Mouse (Mus musculus) spleen, postnatal 14 days (tissue): Measurements from ENCODE around the gene Exoc3l4.

ENCODE experiments used
- DNase-seq, 2 experiments: peaks; one replicate each; pipeline ENCODE4 v3.0.0; 2021 to 2022; ENCODE audit warnings: low spot score in 2 of 2

Exoc3l4 gene

DNA sequence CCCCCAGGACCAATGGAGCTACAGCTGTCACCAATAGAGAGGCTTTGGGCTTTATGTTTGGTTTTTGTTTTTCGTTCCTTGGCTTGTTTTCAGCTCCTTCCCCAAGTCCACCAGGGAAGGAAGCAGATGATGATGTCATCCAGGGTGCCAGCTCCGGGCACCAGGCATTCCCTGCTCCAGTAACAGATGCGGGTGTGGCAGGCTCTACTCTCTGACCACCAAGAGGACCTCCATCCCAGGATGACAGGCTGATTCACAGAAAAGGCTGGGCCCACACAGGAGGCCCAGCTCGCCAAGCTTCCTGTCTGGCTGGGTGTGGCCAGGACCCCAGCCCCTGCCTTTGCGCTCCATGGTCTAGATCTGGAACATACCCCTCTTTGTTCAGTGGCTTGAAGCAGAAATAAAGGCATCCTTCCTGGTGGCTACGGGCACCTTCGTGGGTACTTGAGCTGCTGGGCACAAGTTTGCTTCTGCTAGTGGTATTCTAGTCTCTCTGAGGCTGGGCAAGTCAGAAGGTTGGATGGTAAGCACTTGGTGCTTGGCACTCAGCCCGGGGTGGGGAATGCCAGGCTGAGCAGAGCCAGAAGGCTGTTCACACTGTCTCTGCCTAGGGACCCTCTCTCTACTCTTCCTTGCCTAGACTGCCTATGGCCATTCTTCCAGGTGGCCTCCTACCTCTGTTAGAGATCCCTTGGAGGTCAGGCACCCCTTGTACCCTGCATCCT is 5.0 kb upstream of the Exoc3l4 start:
- no peak for DNase-seq

DNA sequence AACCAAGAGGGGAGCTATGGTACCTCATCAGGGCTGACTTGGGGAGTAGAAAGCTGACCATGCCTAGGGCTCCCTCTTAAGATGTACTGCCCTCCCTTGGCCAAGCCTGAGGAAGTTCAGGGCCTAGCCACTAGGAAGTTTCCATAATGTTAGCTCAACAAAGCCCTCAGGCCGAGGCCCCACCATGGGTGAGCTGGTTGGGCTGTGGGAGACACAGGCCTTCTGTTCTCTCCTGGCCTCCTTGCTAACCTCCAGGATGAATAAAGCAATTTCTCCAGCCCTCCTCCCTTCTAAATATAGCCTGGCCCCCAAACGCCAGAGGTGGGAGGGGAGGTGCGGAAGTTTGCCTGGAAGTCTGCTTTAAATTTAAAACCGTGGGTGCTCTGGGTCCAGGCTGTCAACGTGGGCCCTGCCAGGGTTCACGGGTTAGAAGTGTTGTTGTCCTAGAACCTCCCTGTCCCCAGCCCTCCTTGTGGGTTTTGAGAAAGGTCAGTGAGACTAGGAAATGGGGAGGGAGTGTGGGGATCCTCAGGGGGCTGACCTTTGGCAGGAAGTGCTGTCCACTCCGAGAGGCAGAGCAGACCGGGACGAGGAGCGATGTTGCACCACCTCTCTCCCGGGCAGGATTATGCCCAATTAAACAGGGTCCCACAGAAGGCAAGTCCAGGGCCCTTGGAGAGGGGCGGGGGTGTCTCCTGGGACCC is 4.1 kb upstream of the Exoc3l4 start:
- DNase-seq, result no peak

DNA sequence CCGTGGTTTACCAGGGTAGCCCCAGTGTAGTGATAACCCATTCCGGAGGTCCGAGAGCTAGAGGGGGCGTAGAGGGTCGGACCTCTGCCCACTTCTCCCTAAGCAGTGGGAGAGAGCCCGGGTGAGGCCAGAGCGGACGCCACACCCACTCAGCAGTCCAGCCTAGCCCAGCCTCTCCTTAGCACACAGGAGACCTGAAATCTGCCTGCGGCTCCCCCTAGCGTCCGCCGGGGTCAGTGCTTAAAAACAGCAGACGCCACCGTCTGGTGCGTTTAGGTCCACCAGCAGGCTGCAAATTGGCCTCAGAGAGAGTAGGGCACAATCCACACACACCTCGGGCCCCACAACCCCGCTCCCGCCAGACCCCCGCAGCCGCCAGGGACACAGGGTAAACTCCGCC is 3.5 kb upstream of the Exoc3l4 start:
- DNase-seq, result peak; percentile 59 to 70

DNA sequence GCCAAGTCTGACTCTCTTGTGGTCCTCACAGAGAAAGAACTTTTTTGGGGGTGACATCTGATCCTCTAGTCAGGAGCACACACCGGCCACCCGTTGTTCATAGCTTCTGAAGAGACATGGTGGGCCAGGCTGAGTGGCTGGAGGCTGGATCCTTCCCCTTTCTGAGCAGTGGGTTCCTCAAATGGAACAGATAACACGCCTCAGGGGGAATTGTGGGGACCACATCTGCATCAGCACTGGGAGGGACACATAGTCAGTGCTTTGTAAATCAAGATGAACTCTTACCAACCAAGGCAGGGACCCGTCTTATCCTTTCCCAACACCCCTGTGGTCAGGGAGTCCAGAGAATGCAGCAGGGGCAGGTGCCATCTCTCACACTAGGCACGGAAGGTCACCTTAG is 3.1 kb downstream of the Exoc3l4 start:
- DNase-seq, result no peak

DNA sequence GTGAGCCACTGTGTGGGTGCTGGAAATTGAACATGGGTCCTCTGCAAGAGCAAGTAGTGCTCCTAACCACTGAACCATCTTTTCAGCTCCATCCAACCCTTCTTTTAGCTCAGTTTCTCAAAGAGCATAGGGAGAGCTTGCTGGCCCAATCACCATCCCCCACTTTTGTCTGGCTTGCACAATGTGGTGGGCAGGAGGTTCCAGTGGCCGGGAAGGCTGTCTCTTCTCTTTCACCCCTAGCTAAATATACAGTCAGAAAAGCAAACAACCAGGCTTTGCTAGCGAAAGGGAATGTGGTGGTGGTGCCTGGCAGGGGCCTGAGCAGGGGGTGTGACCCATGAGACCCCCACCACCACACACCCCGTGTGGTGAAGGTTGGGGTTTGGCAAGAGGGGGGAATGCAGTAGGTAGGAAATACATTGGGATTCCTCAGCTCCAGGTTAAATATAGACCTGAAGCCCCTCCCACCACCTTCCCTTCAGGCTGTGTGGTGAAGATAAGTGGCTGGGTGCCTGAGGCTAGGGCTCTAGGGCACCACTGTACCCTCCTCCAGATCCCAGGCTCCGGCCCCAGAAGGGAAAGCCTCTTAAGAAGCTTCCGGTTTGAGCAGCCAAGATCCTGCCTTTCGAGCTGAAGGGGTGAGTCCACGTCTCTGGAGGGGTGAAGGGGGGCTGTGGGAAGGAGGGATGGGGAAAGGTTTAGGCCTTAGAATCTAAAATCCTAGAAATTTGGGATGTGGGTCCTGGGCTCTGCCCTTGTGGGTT is 4.3 kb downstream of the Exoc3l4 start:
- DNase-seq, result no peak

DNA sequence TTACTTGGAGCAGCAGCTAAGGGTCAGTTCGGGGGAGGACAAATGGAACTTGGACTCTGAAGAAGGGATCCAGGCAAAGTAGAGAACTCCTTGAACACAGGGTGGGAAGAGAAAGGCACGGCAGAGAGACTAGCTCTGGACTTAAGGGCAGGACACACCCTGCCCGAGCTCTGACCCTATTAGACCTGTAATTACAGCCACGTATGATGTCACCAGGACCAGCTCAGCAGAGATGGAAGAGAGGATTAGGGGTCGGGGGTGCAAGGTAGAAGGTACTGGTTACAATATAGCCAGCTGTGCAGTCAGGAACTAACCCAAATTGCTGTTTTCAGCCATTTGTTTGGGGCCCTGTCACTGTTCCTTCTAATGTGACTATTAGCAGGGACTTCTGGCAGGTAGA is 6.0 kb downstream of the Exoc3l4 start:
- no peak for DNase-seq

DNA sequence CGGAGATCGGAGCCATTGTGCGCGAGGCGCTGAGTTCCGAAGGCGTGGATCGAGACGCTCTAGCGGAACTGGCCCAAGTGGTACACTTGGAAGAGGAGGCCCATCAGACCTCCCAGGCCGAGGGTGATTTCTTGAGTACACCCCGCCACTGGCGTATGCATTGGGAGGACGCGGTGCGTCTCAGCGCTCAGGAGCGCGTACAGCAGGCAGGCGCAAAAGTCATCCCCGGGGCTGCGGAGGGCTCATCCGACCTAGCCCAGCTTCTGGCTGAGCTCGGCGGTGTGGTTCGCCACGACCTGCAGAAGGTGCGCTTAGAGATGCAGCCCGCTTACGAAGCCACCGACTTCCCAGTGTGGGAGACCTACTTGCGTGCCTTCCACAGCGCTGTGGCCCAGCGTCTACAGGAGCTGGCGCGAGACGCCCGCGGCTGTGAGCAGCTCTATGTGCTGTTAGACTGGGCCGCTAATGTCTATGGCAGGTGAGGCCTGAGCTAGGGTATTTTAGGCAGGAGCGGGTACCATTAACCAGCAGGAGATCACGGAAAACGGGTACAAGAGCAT is 6.8 kb downstream of the Exoc3l4 start:
- no peak for DNase-seq

DNA sequence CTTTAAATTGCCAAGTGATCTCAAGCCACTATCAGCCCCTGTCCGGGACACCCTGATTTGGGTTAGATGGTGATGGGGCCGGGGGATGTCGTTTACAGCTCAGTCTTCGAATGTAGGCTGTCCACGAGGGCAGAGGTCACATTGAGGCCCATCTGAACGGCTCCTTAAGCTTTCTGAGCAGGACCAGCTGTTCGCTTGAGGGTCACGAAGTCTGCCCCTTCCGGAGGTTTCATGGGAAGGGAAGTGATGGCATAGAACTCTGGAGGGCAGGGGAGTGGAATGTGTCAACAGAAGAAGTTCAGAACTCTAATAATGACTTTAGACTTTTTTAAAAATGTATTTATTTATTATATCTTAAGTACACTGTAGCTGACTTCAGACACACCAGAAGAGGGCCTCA is 7.7 kb downstream of the Exoc3l4 start:
- no peak for DNase-seq

DNA sequence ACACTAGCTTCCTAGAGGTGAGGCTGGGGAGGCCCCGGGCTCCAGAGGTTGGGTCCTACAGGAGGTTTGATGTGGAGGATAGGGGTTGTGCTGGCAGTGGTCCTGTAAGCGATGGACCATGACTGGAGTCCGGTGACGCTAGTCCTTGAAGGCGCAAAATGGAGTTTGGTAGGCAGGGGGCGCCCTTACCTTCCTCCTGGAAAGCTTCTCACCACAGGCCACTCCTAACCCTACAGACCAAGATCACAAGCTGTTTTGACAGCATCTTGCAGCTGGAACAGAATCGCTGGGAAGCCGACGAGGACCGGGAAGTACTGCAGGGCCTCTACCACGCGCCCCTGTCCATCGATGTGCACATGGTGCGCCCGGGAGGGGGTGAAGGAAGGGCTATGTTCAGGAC is 8.4 kb downstream of the Exoc3l4 start:
- peak; percentile 63 to 68 for DNase-seq

DNA sequence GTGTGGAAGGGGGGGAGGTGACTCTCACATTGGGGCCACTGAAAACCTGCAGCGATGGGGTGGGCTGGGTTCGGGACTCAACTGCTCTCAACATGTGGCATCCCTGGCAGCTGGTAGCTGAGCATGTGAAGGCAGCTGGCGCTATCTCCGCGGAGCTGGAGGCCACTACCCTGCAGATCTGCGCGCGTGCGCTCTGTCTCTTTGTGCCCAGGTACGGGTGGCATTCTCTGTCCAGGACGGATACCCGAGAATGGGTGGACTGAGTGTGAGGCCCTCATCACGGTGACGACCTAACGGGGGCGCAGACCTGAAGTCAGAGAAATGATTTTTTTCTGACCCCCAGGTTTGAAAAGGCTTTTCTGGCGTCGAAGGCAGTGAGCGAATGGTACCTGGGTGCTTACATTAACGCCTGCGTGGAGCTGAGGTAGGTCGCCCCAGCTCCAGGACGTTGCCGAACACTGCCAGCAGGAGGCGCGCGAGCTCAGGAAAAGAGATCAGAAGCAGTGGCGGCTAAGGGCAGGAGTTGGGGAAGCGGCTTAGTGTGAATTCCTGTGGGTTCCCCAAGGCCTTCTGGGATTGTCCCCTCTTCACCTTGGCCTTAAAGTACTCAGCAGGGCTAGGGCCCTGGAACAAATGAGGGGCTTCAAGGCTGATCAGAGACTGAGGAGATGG is 9.1 kb downstream of the Exoc3l4 start:
- DNase-seq, result peak; percentile 84 to 90

DNA sequence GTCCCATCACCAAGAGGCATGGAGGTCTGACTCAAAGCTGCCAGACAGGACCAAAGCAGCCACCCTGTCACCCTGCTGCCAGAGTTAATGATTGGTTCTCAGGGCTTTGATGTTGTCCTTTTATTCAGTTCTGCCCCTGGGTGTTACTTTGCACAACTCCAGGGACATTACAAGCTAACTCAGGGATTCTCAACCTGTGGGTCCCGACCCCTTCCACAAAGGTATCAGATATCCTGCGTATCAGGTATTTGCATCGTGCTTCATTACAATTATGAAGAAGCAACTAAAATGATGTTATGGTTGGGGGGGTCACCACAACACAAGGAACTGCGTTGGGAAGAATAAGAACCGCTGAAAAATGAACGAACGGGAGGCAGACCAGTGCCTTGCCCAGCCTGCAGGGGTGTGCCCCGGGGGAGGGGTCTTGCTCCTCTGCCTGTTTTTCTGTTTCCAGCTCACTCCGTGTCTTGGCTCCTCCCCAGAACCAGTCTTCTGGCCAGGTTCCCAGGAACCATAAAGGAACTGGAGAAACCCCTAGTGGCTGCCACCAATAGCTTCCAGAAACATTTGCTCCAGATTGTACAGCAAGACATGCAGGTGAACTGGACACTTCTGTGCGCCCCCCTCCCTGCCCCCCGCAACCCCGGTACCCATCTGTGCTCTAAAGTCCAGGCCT is 10.8 kb downstream of the Exoc3l4 start:
- DNase-seq, result no peak

DNA sequence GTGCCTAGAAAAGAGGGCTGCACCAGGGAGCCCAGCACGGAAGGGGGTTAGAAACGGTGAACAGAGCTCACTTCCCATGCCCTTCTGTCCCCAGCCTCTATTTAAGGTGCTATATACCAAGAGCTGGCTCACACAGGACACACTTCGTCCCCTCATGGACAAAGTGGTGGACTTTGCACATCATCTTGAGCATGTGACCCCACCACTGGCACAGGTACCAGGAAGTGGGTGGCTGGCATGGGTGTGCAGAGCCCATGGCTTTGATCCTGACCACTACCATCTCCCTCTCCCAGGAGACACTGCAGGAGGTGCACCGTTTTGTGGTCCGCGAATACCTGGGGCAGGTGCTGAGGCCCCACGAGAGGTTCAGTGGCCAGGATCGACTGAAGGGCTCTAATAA is 11.5 kb downstream of the Exoc3l4 start:
- no peak for DNase-seq

DNA sequence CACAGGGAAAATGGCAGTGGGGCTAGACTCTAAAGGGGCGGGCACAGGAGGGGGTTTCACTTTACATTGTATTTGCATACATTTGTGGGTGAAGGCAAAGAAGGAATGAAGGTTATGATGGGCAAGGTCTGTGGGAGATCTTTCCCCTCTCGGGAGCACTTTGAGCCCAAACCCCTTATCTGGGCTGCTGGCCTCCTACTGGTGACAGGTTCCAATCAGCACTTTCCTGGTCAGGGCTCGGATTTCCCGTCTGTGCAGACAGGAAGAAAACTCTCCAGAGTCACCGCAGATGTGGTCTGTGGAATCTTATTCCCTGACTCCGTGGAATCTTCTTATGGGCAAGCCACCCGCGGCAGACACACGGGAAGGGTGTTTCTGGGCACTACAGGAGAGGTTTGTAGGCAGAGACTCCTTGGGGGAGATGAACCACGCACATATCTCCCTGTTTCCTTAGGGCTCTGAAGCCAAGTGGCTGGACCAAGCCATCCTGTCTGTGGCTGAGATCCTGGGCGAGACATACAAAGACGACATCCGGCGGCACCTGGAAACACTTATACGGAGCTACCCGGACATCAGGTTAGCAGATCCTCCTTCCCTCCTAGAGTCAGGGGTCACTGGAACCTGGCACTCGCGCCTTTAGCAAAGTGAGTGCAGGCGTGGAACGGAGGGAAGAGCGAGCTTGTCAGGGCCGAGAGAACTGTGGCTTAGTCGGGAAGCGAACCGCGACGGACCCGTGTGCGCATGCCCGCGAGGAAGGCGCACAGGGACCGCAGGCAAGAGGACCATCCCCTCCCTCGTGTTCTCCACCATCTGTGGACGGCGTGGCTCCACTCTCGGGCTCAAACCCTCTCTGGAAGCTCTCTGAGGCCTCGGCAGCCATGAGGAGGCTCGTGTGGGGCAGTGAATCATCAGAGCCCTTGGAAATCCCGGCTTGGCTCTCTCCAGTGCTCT is 12.4 kb downstream of the Exoc3l4 start:
- no peak for DNase-seq

DNA sequence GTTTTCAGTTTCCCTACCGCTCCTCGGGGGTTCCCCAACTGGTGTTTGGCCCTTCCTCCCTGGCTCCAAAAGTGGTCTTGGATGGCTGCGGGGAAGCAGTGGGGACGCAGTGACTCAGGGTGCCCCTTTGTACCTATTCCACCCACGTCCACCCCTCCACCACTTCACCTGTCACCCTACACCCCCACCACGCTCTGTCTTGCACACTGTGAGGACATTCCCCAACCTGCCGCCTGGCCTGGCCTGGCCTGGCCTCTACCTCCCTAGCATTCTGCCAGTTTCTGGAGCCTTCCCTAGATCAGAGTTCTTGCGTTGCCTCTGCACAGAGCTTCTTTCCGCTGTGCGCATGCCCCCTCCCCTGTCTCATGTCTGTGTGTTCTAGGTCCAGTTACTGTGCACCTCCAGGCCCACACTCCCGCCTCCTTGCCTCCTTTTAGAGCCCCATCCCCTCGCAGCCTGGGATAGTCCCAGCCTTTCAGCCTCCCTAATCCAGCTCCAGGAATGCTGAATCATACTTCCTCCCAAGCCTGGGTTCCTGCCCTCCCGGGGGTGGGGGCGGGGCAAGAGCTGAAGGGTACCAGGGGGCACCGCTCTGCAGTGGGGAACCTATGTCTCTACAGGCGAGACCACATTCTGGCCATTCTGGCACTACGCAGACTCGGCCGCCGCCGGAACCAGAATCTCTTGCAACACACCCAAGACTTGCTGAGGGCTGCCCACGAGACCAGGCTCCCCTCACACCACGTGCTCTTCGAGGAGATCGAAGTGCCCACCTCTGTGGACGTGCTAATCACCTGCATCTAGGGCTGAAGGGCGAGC is 13.4 kb downstream of the Exoc3l4 start:
- no peak for DNase-seq

DNA sequence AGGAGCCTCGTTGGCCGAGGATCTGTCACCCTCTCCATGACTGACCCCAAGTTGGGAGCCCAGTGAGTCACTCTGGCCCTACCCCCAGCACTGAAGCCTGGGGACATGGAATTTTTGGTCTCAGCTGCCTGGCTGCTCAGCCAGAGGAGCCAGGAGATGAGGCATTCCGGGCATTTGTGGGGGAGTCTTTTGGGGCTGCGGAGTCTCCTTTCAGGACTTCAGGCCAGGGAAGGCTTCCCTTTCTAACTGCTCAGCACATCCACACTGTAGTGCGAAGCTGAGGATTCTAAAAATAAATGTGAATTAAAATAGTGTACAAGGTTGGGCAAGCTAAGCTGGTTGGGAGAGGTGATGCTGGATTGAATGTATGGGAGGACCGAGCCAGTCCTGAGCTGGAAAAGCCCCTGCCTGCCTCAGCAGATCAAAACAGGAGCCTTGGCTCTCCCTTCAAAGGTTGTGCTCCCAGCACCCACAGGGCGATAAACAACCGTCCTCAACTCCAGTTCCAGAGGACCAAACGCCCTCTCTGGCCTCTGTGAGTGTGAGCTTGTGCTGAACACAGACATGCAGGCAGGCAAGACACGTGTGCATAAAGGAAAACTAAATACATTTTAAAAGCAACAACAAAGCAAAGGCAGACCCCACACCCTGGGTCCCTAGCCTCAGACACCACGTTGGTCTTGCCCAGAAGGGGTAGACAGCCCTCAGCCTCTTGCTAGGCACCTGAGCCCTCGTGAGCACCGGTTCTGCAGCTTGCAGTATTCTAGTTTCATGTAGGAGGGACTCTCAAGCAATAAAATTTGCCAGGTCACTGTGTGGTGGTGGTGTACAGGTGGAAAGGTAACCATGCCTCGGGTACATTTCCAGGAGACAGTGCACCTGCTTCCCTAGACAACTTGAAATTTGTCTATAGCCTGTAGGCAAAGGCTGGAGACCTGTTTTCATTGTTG is 14.3 kb downstream of the Exoc3l4 start:
- no peak for DNase-seq

DNA sequence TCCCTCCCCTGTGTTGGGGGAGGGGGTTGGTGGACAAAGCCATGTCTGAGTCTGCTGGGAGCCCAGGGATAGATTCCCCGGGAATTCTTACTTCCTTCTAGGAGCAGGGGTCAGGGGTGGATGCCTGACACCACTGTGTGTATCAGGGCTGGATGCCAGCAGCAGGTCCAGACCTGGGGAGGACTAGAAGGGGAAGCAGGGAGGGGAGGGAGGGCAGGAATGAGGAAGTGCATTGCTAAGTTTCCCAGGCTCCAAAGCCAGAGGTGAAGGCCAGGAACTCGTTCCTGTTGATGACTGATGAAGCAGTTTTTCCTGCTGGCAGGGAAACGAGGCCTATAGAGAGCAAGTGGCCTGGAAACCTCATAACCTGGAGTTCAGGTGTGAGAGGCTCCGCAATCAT is 15.3 kb downstream of the Exoc3l4 start:
- no peak for DNase-seq

DNA sequence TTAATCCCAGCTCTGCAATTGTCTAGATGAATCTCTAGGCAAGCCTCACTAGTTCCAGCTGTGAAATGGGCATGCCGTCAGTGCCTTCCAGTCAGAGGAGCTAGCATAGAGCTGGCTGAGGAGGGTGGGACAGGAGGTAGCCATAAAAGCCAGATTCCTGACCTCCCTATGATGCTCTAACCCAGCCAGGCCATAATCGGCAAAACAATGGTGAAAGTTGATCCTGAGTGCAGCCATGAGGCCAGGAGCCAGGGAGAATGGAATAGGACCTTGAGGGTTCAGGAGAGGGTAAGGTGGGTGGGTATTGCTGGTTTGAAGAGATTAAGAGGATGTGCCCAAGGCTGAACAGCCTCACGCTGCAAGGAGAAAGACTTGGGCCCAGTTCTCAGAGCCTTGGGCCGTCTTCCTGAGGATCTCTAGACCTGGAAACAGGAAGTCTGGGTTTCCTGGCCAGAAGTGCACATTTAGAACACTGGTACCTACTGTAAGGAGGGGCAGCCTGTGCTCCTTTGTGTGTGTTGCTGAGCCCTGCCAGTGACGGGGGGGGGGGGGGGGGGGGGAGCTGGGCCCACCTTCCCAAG is 16.0 kb downstream of the Exoc3l4 start:
- DNase-seq, result no peak
